Mouse (Mus musculus) frontal cortex, adult 2 months (tissue): ENCODE measurements around the gene Casp12. TPM values are rescaled to one million over a fixed set of nuclear protein-coding genes. Genes with fewer than 3 reads are reported as not detected.

Source experiments
- polyA plus RNA-seq: library from polyadenylated mRNA; depleted of rRNA; stranded (reverse); fragments of >200 nt; gene quantifications from 2 replicates; pipeline ENCODE4 v1.2.3, GENCODE M21; 2012; rRNA removed

Gene Casp12
- polyA plus RNA-seq, 1 experiment, result 1.6 TPM

Other genes starting within 250 kb of the Casp12 start
- 6.2 and 7.9 TPM in 2 replicates for gene Casp1, start 46.9 kb upstream of the Casp12 start, polyA plus RNA-seq
- gene Casp4, start 36.6 kb upstream of the Casp12 start, polyA plus RNA-seq, result 0.82 TPM in 2 replicates